Mouse (Mus musculus) mature B cell (primary cell): Measurements from ENCODE around the gene Gm45140.
"Not testable (repeated sequence)": the region's sequence is repeated elsewhere in the genome, so short reads cannot be mapped to it uniquely, and the experiment has no call there.

Source experiments
- in situ Hi-C: fragments of 300-500 bp; cut with MboI; formaldehyde crosslinking; loops from 2 replicates; pipeline ENCODE4 v1.14.3; 2019

The Gm45140 gene

GRCm38 (mm10) chr6:87776663-87777062 lies 58.9 kb downstream of the Gm45140 start:
- in situ Hi-C loops = no loop called here

DNA sequence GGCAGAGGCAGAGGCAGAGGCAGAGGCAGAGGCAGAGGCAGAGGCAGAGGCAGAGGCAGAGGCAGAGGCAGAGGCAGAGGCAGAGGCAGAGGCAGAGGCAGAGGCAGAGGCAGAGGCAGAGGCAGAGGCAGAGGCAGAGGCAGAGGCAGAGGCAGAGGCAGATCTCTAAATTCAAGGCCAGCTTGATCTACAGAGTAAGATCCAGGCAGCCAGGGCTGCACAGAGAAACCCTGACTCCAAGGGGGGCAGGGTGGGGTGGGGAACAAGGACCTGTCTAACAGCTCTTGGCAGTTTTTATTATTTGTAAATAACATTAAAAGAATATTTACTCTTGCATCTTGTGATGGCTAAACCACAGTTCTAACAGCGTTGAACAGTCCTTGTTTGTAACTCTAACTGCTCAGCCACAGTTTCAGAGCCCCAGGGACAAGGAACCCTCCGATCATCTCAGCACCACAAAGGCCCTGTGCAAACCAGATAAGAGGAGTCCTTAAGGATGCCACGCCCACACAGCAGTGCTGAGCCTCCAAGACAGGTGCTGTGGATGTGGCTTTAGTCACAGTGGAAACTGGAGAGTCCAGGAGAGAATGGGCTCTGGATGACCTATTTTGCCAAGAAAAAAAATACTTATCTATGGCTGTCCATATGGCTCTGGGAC lies 59.9 kb downstream of the Gm45140 start:
- in situ Hi-C loops = no loop called here

- in situ Hi-C loops = no loop called here
Measured at GRCm38 (mm10) chr6:87774909-87775308, 60.7 kb downstream of the Gm45140 start.

- in situ Hi-C loops = no loop called here
Measured at GRCm38 (mm10) chr6:87774466-87774865, 61.1 kb downstream of the Gm45140 start.

- in situ Hi-C loops = no loop called here
Measured at GRCm38 (mm10) chr6:87770626-87771025, 65.0 kb downstream of the Gm45140 start.

GRCm38 (mm10) chr6:87764296-87764695 lies 71.3 kb downstream of the Gm45140 start:
- in situ Hi-C loops = not testable (repeated sequence)

GRCm38 (mm10) chr6:87763376-87764280 lies 72.0 kb downstream of the Gm45140 start:
- in situ Hi-C loops = no loop called here

DNA sequence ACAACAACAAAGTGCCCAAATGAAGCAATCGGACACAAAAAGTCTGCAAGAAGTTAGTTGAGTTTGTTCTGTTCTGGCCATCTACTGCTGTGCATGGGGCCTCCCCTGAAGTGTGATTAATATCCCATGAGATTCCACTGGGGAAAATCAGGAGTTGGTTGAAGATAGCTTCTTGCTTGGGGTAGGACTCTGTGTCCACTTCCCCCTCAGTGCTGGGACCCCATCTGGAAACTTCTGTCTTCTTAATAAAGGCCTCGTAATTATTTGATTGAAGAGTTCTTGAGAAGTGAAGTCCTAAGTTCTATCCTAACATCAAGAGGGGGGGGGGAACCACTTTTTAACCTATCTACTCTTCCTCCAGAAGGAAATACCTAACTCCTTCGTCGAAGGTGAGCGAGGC lies 73.4 kb downstream of the Gm45140 start:
- in situ Hi-C loops = no loop called here

- in situ Hi-C loops = no loop called here
Measured at GRCm38 (mm10) chr6:87759850-87760249, 75.7 kb downstream of the Gm45140 start.

GRCm38 (mm10) chr6:87759404-87759803 lies 76.2 kb downstream of the Gm45140 start:
- in situ Hi-C loops = no loop called here

GRCm38 (mm10) chr6:87756896-87757295 lies 78.7 kb downstream of the Gm45140 start:
- in situ Hi-C loops = no loop called here

- in situ Hi-C loops = no loop called here
Measured at GRCm38 (mm10) chr6:87755196-87755595, 80.4 kb downstream of the Gm45140 start.

- in situ Hi-C loops = no loop called here
Measured at GRCm38 (mm10) chr6:87751574-87751973, 84.0 kb downstream of the Gm45140 start.

DNA sequence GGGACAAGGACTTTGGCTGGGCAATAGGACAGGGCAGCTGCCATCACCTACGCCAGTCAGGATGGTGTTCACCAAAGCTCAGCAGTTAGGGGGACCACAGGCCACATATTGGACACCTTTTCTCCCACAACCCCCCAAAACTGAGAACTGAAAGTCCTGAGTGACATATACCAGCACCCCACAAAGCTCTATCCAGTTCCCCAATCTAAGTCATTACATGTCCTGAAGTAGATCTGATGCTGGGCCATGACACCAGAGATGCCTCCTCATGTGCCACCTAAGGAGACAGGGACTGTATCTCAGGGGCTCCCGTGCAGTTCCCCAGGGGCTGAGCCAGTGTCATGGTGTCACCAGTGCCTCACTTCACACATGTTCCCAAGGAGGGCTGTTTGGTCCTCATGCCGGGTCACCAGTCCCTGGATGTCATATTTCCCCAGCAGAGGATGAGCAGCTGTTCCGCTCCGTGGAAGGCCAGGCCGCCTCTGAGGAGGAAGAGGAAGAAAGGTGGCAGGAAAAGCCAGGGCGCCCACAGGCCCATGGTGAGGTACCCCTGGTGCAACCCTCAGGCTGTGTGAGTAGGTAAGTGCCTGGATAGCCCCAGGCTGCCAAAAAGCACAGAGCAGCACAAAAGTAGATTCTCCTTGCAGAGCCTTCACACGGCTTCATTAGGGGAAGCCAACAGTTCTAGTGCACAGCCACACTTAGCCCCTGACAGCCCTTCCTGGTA lies 85.2 kb downstream of the Gm45140 start:
- in situ Hi-C loops = no loop called here

DNA sequence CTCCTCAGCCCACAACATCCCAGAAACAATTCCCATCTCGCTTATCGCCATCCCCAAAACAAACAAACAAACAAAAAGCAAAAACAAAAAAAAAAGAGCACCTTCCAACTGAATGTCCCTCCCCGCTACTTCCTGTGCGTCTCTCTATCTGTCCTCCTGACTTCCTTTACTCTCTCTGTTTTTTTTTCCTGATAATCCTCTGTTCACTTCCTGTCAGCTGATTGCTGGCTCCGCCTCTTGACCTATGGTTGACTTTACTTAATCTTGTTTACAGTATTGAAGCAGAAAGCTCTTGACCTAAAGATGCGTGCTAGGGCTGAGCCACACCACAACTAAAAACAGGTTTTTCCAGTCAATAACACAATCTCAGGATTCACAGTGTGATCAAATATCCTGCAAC lies 87.1 kb downstream of the Gm45140 start:
- in situ Hi-C loops = no loop called here

- in situ Hi-C loops = no loop called here
Measured at GRCm38 (mm10) chr6:87748078-87748477, 87.5 kb downstream of the Gm45140 start.

DNA sequence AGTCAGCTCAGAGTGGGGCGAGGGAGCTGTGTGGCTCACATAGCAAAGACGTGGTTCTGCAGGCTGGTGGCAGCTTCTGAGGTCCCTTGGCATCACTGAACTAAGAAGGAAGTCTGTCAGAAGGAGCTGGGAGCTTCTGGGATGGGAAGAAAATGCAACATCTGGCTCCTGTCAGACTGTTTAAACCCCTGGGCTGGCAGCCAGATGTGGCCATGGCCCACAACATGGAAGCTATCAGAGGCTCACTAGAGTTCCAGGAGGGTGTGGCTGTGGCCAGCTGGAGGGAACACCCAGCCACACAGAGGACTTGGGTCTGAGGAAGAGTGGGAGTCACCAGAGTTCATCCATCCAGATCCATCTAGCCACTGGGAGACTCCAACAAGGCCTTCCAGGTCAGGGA lies 88.7 kb downstream of the Gm45140 start:
- in situ Hi-C loops = no loop called here

GRCm38 (mm10) chr6:87746059-87746458 lies 89.5 kb downstream of the Gm45140 start:
- in situ Hi-C loops = no loop called here

GRCm38 (mm10) chr6:87745301-87745700 lies 90.3 kb downstream of the Gm45140 start:
- in situ Hi-C loops = no loop called here

- in situ Hi-C loops = no loop called here
Measured at GRCm38 (mm10) chr6:87744632-87745031, 91.0 kb downstream of the Gm45140 start.

DNA sequence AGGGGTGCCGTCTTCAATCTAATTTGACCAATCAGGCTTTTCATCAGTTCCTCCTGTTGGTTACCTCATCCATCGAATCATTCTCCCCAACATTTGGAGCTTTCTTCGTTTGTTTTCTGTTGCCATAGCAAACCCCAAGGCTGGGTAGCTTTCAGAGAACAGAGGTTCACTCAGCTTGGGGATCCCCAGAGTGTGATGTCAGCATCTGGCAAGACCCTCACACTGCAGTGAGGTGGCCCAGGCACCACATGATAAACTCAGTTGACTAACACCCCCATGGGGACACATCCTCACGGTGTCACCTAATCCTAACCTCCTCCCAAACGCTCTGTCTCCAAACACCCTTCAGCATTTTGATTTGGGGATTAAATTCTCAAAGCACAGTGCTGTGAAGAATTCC lies 92.3 kb downstream of the Gm45140 start:
- in situ Hi-C loops = no loop called here

DNA sequence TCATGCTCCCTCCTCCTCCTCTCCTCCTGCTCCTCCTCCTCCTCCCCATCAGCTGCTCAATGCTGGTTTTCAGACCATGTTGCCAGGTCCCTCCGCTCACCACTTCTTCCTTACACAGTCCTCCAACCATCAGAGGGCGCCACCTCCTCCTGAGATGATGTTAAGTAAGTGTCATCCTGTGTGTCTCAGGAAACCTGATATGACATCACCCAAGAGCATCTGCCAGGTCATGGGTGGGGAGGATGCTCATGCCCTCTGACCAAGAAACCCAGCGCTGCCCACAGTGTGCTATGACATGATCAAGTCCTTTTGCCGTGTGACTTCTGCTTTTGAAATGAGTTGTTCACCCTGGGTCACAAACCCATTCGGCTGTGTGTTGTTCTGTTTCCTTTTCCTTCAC lies 92.8 kb downstream of the Gm45140 start:
- in situ Hi-C loops = no loop called here

DNA sequence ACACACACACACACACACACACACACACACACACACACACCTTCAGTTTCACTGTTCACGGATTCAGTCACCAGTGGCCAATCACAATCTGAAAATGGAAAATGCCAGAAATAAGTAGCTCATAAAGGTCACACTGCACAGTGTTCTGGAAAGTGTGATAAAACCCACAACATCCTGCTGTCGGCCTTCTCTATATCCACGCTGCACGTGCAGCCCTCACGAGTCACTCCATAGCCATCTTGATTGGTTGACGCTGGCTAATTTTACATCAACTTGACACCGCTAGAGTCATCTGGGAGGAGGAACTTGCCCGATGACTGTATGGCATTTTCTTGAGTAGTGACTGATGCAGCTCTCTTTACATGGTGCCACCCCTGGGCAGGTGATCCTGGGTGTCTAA lies 93.6 kb downstream of the Gm45140 start:
- in situ Hi-C loops = no loop called here
